Mouse (Mus musculus): ENCODE data around the gene Llph.

Llph gene

GRCm38 (mm10) chr10:120280375-120280774, 53.5 kb downstream of the Llph start:
- no peak for DNase-seq

GRCm38 (mm10) chr10:120281700-120282099, 54.8 kb downstream of the Llph start:
- DNase-seq: no peak
